Mouse (Mus musculus): ENCODE results near the gene Tspan17.
A peak's percentile ranks its signal among the peaks of the same experiment; 100 is the strongest.

Tspan17 gene

DNA sequence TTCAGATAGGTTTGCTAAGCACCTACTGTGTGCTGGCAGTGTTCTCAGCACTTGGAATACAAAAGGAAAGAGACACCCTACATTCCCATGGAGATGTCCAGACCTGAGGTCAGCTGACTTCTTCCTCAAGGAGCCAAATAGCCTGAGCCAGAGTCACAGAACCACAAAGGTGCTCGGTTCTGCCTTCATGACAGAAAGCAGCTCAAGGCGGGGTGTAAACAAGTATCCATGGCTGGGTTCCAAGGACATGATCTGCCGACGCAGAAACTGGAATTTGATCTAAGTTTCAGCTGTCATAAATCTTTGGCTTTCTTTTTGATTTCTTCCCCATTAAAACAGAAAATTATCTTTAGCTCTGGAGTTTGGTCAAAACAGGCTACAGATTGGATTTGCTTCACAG, 11.0 kb downstream of the Tspan17 start:
- DNase-seq (ENCODE audit: extremely low spot score, low read depth, low spot score): no peak

DNA sequence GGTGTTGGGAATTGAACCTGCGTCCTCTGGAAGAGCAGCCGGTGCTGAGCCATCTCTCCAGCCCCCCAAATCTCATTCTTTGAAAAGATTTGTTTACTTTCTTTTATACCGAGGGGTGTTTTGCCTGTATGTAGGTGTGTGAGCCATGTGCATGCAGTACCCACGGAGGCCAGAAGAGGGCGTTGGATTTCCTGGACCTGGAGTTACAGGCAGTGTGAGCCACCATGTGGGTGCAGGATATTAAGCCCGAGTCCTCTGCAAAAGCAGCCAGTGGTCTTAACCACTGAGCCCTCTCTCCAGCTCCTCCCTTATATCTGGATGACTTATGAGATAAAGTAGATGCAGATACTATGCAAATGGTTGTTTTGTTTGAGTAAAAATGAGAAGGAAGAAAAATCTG, 13.8 kb downstream of the Tspan17 start:
- DNase-seq (ENCODE audit: extremely low spot score, low read depth, low spot score): no peak

DNA sequence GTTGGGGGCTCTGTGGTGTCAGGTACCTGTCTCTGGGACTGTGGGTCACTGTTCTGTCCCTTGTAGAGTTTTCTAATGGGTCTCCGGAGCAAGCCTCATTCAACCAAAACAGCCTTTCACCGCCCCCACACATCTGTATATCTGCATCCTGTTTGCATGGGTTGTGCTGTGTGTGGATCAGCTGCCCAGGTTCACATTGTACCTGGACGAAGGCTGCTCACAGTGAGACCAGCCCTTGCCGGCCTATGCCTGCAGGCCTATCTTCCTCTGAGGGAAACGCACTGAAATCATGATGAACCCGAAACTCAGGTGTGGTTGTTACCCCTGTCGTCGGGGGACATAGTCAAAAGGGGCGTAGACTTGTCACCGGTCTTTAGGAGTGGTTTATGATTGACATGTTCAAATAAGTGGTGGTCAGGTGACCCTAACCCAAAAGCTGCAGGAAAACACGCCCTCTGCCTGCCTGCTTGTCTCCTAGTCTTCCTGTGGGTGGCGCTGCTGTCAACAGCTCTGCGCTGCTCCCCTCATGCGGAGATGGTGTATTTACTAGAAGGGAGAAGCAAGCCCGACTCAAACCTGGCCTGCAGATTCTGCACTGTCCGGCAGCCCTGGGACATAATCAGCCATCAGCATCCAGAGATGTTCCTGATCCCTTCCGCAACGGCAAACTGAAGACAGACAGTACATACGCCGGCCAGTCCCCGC, 16.1 kb downstream of the Tspan17 start:
- DNase-seq (ENCODE audit: extremely low spot score, low read depth, low spot score): no peak

DNA sequence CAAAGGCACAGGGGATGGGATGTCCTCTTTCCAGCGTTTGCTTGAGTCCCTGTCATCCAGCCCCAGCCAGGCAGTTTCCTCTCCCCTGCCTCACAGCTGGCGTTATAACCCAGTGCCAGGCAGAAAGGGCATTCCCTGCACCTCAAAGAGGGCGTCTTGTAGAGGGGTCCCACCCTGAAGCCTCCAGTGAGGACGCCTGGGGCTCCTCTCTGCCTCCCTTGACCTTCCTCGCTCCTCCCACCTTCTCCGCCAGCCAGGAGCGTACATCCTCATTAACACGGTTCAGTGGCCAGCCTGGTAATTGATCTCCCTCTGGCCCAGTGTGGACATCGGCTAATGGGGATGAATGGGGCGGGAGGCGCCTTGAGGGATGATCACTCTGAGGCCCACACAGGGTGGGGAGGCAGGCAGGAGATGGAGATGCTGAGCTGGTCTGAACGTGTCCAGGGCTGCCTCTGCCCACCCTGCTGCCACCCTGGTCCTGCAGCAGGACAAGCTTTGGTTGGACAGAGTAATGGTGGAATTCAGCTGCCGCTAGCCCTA, 17.3 kb downstream of the Tspan17 start:
- DNase-seq (ENCODE audit: extremely low spot score, low read depth, low spot score): no peak

DNA sequence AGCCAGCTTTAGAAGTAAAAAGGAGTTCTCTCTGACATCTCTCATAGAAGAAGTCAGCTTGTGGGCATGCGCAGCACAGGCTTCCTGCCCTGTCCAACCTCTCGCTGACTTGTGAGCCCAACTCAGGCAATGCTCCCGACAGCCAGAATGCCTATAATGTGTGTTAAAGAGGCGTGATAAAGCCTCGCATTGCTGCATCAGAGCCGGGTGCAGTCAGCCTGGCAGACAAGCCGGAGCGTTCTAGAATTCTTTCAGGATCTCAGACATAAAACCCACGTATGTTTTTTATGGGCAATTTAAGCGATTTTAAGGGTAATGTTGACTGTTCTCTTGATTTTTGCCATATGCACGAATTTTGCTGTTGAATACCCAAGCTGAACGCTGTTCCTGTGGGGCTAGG, 18.9 kb downstream of the Tspan17 start:
- no peak for DNase-seq (ENCODE audit: extremely low spot score, low read depth, low spot score)

DNA sequence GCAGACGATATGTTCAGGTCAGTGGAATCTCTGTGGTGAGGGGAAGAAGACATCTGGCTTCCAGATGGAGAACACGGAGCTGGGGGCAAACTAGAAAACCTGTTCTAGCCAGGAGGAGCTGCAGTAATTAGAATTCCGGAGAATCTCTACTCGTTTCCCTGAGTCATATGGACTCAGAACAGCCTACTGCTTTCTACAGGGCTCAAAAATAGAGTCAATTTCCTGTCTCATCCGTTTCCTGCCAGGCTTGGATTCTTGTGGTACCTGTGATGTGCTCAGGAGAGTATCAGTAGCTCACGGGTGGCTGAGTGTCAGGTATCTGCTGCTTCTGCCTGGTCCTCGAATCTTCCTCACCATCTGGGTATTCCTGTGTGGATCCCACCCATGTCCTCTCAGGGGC, 22.3 kb downstream of the Tspan17 start:
- DNase-seq (ENCODE audit: extremely low spot score, low read depth, low spot score): no peak

DNA sequence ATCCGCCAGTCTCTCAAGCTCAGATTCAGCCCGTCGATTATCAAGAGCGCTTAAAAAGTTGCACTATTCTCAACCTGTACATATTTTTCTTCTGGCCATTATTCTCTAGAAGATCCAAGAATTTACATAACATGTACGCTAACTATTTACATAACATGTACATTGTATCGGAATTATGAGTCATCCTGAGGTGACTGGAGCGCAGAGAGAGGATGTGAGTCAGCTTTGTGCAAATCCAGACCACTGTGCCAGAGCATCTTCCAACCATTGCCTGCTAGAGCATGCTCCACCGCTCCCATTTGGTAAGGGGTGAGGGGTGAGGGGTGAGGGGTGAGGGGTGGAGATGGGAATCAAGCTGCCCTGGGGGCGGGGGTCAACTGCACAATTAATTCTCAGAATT, 24.2 kb downstream of the Tspan17 start:
- DNase-seq (ENCODE audit: extremely low spot score, low read depth, low spot score): no peak

DNA sequence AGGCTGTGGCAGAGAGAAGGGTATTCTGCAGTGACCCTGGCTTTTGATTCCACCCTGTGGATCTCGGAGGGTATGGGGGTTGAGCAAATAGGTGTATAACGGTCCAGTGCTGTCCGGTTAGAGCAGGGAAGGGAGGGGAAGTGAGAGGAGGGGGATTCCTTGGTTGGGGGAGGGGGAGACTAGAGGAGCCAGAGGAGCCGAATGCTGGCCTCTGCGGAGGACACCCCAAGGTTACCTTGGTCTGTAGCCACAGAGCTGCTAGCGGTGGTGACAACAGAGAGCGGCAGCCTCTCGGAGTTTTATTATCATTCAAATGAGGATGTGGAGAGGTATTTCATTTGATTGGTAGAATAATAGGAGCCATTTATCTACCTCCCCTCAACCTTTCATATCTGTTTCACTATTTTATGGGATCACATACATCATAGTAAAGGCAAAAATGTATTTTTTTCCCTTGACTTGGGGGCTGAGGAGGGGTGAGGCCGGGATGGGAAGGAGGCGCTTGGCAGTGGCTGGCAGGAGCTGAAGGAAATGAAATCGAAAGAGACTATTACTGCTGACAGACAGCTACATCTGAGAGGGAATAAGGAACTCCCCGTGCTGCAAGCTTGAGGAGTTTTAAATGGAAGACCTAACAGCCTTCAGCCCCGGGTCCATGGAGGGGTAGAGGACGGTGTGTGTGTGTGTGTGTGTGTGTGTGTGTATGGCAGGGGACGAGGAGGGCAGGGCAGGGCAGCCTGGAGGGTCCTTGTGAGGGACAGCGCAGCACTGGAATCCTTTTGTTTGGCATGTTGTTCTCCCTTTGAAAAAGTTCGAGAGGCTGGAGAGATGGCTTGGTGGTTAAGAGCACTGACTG, 29.4 kb downstream of the Tspan17 start:
- no peak for DNase-seq (ENCODE audit: extremely low spot score, low read depth, low spot score)

DNA sequence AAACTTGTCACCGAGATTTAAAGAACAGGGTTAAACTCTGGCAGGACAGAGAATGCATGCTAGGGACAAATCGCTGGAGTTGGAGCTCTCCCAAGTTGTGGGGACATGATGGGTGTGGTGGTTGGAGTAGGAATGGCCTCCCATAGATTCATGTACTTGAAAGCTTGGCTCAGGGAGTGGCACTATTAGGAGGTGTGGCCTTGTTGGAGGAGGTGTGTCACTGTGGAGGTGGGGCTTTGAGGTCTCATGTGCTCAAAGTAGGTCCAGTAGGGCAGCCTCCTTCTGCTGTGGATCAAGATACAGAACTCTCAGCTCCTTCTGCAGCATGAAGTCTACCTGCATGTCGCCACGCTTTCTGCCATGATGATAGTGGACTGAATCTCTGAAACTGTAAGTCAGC, 31.9 kb downstream of the Tspan17 start:
- no peak for DNase-seq (ENCODE audit: extremely low spot score, low read depth, low spot score)

DNA sequence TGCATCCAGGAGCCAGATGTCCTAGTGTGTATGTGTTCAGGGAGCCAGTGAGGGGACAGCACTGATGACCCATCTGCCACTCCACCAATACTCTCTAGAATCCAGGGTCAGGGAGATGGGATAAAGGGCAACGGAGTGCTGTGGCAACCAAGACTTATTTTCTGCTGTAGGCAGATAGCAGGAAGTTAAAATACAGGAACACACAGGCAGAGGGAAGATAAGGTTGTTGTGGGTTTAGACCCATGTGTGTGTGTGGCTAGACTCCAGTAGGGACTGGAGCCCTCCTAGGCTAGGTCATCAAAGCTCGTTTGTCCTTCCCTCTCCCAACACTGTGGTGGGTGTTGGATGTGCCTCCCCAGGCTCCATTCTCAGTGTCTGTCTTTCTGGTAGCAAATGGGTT, 32.8 kb downstream of the Tspan17 start:
- no peak for DNase-seq (ENCODE audit: extremely low spot score, low read depth, low spot score)

DNA sequence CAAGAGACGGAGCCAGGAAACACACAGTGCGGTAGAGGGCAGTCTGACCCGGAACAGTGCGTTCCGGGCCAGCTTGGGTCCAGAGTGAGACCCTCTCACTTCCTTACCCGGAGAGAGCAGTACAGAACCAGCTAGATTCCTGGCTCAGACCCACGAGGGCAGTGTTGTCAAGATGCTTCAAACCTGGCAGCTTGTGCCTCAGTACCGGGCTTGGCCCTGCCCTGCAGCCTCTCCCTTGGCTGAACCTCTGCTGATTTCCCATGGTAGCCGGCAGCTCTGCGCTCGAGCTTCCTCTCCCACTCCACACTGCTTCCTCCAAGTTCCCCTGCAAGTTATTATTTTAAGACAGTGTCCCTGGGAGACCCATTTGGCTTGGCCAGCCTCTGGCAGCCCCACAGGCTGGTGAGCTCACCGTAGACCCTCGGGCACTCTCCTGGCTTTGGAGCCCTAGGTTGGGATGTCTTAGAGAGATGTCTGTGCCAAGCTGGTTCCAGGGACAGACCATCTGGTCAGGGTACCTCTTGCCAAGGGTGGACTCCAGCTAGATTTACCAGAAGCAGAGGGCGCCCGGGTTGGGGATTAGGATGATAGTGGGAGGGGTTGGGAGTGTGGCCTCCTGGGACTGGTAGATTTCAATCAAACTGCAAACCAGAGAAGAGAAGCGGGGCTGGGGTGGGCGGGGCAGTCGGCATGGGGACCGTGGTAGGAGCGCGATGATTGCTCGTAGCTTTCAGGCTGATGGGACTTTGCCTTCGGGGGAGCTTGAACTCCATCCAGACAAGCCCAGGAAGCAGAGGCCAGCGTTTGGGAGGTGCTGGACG, 35.1 kb downstream of the Tspan17 start:
- no peak for DNase-seq (ENCODE audit: extremely low spot score, low read depth, low spot score)

DNA sequence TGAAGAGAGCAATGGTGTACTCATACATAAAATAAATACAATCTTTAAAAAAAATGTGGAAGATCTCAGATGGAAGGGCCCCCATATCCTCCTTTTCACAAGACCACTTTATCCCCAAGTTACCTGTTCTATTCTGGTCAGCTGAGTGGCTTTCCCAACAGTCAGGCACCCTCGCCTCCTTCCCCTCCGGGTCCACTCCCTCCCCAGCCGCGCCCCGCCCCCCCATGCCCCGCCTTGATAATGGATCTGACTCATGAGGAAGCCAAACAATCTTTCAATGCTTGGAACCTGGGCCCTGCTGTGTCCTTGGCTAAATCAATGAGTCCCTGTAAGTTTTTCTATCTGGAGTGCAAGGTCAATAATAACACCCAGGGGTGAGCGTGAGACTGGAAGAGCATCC, 38.8 kb downstream of the Tspan17 start:
- no peak for DNase-seq (ENCODE audit: extremely low spot score, low read depth, low spot score)

DNA sequence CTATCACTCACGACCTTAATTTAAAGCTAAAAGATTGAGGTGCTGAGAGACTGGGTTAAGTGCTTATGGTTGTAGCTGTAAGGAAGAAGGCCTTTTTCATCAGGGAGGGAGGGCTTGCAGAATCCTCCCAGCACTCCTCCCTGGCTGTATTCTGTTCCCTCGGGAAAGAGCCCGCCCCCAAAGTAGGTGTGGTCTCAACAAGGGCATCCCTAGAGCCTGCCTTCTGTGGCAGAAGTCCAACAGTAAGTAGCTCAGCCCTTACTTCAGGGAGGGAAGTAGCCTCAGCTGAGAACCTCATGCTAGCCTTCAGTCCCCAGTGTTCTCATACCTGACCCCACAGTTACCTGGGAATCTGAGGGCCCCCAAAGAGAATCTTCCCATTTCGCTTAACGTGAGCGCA, 39.3 kb downstream of the Tspan17 start:
- no peak for DNase-seq (ENCODE audit: extremely low spot score, low read depth, low spot score)

DNA sequence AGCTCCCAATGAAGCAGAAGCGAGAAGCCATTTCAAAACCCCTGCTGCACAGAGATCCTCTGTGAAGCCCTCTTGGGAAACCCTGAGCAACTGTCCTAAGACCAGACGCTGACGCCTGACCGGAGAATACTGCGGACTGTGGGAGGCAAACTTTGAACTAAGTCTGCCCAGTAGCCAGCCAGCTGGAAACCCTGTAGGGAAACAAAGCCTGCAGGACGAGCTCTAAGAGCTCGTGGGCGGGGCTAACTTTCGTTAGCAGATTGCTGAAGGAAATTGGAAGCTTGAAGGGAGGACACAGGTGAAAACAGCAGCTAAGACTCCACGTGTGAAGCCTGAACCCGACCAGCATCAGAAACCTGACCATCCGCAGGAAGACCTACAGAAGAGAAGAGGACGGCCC, 40.3 kb downstream of the Tspan17 start:
- no peak for DNase-seq (ENCODE audit: extremely low spot score, low read depth, low spot score)

DNA sequence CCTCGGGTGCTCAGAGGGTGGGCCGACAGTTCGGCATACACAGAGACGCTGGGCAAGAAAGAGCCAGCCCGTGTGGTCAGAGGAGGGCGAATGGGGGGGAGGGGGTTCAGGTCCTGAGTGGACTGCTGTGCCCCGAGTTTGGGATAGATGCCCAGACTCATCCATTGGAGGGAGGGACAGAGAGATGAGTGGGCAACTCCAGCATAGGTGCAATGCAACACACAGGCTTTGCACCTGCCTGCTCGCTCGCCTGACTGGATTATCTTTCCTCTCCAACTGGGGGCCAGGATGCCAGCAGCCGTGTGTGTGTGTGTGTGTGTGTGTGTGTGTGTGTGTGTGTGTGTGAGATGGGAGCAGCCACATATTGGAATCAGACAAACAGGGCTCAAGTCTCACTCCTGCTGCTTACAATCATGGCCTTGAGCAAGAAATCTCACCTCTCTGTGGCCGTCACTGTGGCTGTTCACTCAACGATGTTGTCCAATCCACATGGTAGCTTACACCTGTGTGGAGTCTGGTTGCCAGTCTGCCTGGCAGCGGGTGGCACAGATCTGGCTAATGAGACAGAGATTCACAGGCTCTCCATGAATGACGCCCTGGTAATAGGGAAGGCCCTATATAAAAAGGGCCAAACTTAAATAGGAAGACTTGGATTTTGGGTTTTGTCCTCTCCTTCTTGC, 47.3 kb downstream of the Tspan17 start:
- DNase-seq (ENCODE audit: extremely low spot score, low read depth, low spot score): no peak

DNA sequence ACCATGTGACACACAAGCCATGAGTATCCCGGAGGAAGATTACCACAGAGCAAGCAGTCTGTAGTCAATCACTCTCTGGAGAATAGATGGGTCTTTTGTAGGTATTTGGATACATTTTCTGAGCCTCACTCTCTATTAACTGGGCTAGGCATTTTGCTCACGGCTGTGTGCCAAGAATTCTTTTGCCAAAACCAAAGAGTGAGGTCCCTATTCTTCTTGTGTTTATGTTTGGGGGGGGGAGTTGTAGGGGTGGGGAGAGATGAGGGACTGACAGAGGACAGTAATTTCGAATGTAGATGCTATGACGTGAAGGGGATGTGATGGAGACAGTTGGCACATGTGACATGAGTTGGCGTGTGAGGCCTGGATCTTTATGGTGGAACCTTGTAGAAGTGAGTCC, 47.9 kb downstream of the Tspan17 start:
- DNase-seq (ENCODE audit: extremely low spot score, low read depth, low spot score): no peak

DNA sequence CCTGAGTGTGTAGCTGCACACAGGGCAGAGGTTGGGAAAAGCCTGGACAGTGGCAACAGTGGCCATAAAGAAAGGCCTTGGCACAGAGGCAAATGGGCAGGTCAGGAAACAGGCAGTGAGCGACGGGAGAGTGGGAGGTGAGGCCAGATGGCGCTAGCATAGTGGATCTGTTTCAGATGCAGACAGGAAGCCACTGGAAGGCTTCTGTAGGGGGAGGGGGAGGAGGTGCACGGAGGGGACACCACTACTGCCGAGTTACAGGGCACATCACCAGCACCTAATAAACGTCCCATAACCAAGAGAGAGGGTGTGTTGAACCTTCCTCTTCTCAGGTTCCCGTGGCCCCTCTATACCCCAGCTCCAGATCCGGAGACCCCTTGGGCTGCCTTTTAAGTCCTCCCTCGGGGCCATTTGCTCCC, 48.3 kb downstream of the Tspan17 start:
- DNase-seq (ENCODE audit: extremely low spot score, low read depth, low spot score): peak; percentile 49

DNA sequence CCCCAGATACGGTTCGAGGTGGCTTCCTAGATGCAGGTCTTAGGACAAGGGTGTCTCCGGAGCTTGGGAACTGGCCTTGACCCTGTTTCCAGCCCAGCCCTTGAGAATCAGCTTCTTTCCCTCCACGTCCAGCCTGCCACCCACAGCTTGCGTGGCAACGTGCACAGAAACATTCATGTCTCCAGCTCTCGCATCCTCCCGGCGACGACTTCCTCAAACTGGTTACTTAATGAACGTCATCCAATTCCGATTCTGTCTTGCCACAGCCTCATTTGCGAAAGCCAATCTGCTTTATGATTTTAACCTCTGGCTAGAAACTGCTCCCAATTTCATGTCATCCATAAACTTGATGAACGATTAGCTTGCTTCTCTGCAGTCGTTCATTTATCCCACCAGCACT, 49.4 kb downstream of the Tspan17 start:
- no peak for DNase-seq (ENCODE audit: extremely low spot score, low read depth, low spot score)

DNA sequence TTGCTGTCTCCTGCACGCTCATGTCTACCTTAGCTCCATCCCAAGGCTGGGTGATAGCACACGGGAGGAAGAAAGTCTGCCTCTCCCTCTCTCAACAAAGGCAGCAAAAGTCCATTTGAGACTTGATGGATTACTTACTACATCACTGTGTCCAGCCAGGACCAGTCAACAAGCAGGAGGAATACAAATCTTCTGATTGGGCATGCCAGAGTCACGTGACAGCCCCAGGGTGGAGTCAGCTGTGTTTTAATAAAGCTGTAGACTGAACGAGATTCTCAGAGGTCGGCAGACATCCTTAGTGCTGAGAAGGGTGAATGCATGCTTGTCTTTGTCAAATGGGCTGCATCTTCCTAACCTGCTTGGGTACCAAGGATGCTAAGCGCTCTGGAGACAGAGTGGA, 50.0 kb downstream of the Tspan17 start:
- DNase-seq (ENCODE audit: extremely low spot score, low read depth, low spot score): no peak

DNA sequence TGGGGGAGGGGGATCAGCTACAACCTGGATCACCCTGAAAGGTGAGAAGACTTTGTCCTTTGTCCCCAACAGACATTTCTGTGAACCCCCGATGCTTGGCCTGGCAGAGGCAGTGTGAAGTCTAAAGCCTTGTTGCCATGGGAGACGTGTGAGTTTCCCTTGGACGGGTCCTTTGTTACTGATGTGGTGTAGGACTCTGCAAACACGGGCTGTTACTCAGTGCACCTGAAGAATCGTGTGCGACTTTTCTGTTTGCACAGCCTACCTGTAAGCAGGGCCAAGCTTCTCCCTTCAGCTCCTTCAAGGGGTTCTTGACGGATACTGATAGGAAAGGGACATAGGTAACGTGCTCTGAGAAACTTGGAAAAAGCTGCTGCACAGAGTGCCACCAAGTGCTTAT, 55.4 kb downstream of the Tspan17 start:
- DNase-seq (ENCODE audit: extremely low spot score, low read depth, low spot score): no peak
